Mouse (Mus musculus): ENCODE measurements around the gene Tas2r115.

- TF ChIP-seq CHD2 (IDR thresholded peaks at IDR 0.05; ENCODE audit: low read depth, low read length), result no peak
- TF ChIP-seq ZNF384 (IDR thresholded peaks at IDR 0.05; ENCODE audit: low read depth, low read length), result no peak
- TF ChIP-seq HCFC1 (IDR thresholded peaks at IDR 0.05; ENCODE audit: borderline replicate concordance, insufficient read depth, low read length), result no peak
Measured at GRCm38 (mm10) chr6:132737935-132738334, at the start of gene Tas2r115.
